Mouse (Mus musculus): ENCODE data around the gene Ppp1r12b. TPM values are rescaled to one million over a fixed set of nuclear protein-coding genes. Genes with fewer than 3 reads are reported as not detected.

Ppp1r12b gene
- polyA plus RNA-seq, 1 experiment from 2014 or later: 11.8 TPM

DNA sequence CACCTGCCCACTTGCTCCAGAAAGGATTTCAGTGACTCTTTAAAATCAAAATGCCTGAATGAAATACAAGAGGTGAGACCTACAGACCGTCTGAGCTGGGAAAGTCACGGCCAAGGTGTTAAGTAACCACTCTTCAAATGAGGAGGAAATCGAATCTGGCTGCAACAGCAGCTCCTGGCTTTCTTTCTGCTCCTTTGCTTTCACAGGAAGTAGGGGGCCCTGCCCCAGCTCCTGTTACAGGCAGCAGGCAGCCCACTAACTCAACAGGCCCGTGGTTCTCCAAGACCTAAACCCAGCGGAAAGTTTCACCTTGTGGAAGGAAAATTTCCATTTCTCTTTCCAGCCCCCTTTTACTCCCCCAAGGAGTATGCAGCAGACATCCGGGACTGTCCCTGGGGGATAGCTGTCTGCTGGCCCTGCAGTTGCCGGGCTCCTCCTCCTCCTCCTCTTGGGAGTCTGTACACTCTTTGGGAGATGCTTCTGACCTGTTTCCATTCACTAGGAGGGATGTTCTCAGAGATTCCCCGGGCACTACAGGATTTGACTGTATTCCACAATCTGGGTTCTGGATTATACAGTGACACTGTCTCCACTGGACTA, 36.4 kb upstream of the Ppp1r12b start:
- Histone ChIP-seq H3K4me1 (ENCODE audit: control insufficient read depth, insufficient read depth, low read length) (peaks cover 3% of the 10 kb centered on the region; the same call in 1 of the 2 replicates), H3K27me3 (replicated peaks; ENCODE audit: control insufficient read depth, insufficient read depth, low read length) (peaks cover 14% of the 10 kb centered on the region; the same call in 1 of the 2 replicates), H3K4me3 (ENCODE audit: low read depth, low read length) (no peak overlapping the region), H3K27ac (replicated peaks; ENCODE audit: low read depth, low read length) (no peak overlapping the region), H3K4me2 (ENCODE audit: low read depth, low read length) (no peak overlapping the region), H3K9me3 (ENCODE audit: control insufficient read depth, low read length) (no peaks in the 10 kb centered on the region), H3K9ac (ENCODE audit: low read depth, low read length) (no peak overlapping the region), H3K36me3 (ENCODE audit: control insufficient read depth, insufficient read depth, low read length) (no peaks in the 10 kb centered on the region)
- DNase-seq (ENCODE audit: low spot score): peak; percentile 42
- 24% methylated on average over 8 of the region's 8 CpGs for WGBS
- ATAC-seq (ENCODE audit: low read depth): no peak; the same call in 1 of the 2 replicates

DNA sequence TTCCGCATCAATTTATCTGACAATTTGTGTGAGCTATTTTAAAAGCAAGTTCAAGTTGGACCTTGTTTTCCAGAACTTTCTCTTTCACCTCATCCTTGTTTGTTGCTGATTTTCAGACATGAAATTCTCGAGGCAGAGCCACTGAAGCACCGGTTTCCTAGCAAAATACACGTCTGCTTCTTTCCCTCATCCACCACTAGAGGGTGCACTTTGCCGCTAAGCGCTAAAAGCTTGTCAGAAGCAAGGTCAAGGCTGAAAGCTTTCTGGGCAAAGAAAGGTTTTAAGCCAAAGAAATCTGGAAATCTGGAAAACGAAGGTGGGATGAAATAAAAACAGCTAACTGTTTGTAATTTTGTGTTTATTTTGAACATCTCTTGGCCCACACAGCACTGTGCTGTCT, 33.6 kb upstream of the Ppp1r12b start:
- DNase-seq (ENCODE audit: low spot score) (peak; percentile 92), ATAC-seq (ENCODE audit: low read depth) (no peak)
- 8% methylated on average over 7 of the region's 7 CpGs for WGBS
- peaks cover 3% of the 10 kb centered on the region; the same call in 1 of the 2 replicates for H3K4me1 ChIP-seq (ENCODE audit: control insufficient read depth, insufficient read depth, low read length)
- no peaks in the 10 kb centered on the region for H3K9me3 ChIP-seq (ENCODE audit: control insufficient read depth, low read length)
- no peak overlapping the region for H3K27ac ChIP-seq (replicated peaks; ENCODE audit: low read depth, low read length)
- no peak overlapping the region for H3K4me2 ChIP-seq (ENCODE audit: low read depth, low read length)
- no peak overlapping the region for H3K4me3 ChIP-seq (ENCODE audit: low read depth, low read length)
- peaks cover 14% of the 10 kb centered on the region; the same call in 1 of the 2 replicates for H3K27me3 ChIP-seq (replicated peaks; ENCODE audit: control insufficient read depth, insufficient read depth, low read length)
- no peak overlapping the region for H3K9ac ChIP-seq (ENCODE audit: low read depth, low read length)
- no peaks in the 10 kb centered on the region for H3K36me3 ChIP-seq (ENCODE audit: control insufficient read depth, insufficient read depth, low read length)

DNA sequence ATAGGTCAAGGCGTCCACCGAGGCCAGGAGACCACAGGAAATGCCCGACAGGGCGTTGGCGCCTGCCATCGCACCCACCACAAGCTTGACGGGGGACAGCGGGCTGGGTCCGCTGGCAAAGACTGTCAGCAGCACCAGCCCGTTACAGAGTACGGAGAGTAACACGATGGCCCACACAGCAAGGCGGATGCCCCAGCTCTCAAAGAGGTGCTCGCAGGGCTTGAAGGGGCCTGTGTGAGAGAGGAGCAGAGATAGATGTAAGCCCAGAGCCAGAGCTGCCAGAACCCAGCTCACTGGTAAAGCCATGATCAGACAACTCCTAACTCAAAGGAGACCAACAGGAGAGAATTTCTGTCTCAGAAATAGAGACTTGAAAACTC, 32.2 kb upstream of the Ppp1r12b start:
- H3K4me3 ChIP-seq (ENCODE audit: low read depth, low read length): peak overlapping the region; percentile 40
- peaks cover 3% of the 10 kb centered on the region; the same call in 1 of the 2 replicates for H3K4me1 ChIP-seq (ENCODE audit: control insufficient read depth, insufficient read depth, low read length)
- ATAC-seq (ENCODE audit: low read depth): peak; percentile 24; the same call in 1 of the 2 replicates
- no peaks in the 10 kb centered on the region for H3K9me3 ChIP-seq (ENCODE audit: control insufficient read depth, low read length)
- no peak for DNase-seq (ENCODE audit: low spot score)
- H3K27me3 ChIP-seq (replicated peaks; ENCODE audit: control insufficient read depth, insufficient read depth, low read length): peaks cover 14% of the 10 kb centered on the region; the same call in 1 of the 2 replicates
- H3K36me3 ChIP-seq (ENCODE audit: control insufficient read depth, insufficient read depth, low read length): no peaks in the 10 kb centered on the region
- H3K4me2 ChIP-seq (ENCODE audit: low read depth, low read length): peak overlapping the region; percentile 86
- H3K9ac ChIP-seq (ENCODE audit: low read depth, low read length): peak overlapping the region; percentile 59
- 12% methylated on average over 14 of the region's 14 CpGs for WGBS
- no peak overlapping the region for H3K27ac ChIP-seq (replicated peaks; ENCODE audit: low read depth, low read length)

DNA sequence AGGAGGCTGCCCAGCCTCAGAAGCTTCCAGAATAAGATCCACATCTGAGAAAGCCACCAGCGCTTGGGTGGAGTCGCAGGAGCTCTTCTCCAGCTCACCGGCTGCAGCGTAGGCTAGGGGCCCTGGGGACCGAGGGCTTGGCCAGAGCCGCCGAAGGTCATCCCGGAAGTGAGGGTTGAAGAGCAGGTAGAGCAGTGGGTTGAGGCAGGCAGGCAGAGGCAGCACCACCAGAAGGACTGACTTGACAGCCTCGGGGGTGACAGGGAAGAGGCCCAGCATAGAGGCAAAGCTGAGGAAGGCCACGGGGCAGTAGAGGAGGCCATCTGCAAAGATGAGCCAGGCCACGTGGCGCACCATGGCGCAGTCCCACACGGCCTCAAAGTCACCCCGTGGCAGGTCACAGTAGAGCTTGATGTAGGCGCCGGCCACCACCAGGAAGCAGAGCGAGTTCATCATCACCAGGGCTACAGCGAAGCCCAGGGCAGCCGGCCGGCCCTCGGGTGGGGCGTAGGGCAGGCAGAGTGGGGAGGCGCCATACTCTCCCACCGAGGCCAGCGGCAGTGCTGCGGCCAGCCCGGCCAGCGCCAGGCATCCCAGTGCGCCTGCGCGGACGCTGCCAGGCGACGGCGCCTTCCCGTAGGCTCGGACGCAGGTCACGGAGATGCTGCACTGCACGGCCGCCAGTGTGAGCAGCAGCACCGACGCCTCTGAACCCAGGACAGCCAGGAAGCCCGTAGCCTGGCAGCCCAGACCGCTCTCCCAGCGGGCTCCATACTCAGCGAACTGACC, 31.6 kb upstream of the Ppp1r12b start:
- H3K4me1 ChIP-seq (ENCODE audit: control insufficient read depth, insufficient read depth, low read length): peaks cover 3% of the 10 kb centered on the region; the same call in 1 of the 2 replicates
- WGBS: 48% methylated on average over 28 of the region's 48 CpGs
- DNase-seq (ENCODE audit: low spot score): peak; percentile 50
- peak overlapping the region; percentile 59 for H3K9ac ChIP-seq (ENCODE audit: low read depth, low read length)
- H3K4me3 ChIP-seq (ENCODE audit: low read depth, low read length): peak overlapping the region; percentile 40
- peak; percentile 53 for ATAC-seq (ENCODE audit: low read depth)
- H3K27me3 ChIP-seq (replicated peaks; ENCODE audit: control insufficient read depth, insufficient read depth, low read length): peaks cover 14% of the 10 kb centered on the region; the same call in 1 of the 2 replicates
- no peaks in the 10 kb centered on the region for H3K9me3 ChIP-seq (ENCODE audit: control insufficient read depth, low read length)
- H3K36me3 ChIP-seq (ENCODE audit: control insufficient read depth, insufficient read depth, low read length): no peaks in the 10 kb centered on the region
- peak overlapping the region; percentile 86 for H3K4me2 ChIP-seq (ENCODE audit: low read depth, low read length)
- H3K27ac ChIP-seq (replicated peaks; ENCODE audit: low read depth, low read length): no peak overlapping the region

DNA sequence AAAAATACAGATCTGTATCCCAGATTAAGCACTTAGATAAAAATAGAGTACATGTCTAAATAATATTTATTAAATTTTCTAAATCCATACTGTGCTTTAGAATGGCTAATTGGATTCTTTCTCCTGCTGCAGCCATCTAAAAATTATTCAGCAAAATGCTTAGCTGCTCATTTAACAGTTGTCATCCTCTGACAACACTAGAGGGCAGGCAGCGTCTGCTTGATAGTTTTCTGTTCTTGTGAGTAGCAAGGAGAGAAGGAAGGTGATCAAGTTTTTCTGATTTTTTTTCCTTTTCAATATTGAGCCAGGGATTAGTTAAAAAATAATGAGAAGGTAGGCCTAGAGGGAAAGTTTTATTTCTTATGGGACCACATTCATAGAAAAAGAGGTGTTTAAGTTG, 17.2 kb upstream of the Ppp1r12b start:
- no peaks in the 10 kb centered on the region for H3K27me3 ChIP-seq (replicated peaks; ENCODE audit: control insufficient read depth, insufficient read depth, low read length)
- 63% methylated on average over 1 of the region's 1 CpGs for WGBS
- H3K9me3 ChIP-seq (ENCODE audit: control insufficient read depth, low read length): no peaks in the 10 kb centered on the region
- H3K4me2 ChIP-seq (ENCODE audit: low read depth, low read length): no peak overlapping the region
- no peak overlapping the region for H3K9ac ChIP-seq (ENCODE audit: low read depth, low read length)
- DNase-seq (ENCODE audit: low spot score): no peak
- H3K27ac ChIP-seq (replicated peaks; ENCODE audit: low read depth, low read length): no peak overlapping the region
- no peak for ATAC-seq (ENCODE audit: low read depth)
- peaks cover 31% of the 10 kb centered on the region; the same call in 1 of the 2 replicates for H3K36me3 ChIP-seq (ENCODE audit: control insufficient read depth, insufficient read depth, low read length)
- no peaks in the 10 kb centered on the region for H3K4me1 ChIP-seq (ENCODE audit: control insufficient read depth, insufficient read depth, low read length)
- H3K4me3 ChIP-seq (ENCODE audit: low read depth, low read length): no peak overlapping the region

DNA sequence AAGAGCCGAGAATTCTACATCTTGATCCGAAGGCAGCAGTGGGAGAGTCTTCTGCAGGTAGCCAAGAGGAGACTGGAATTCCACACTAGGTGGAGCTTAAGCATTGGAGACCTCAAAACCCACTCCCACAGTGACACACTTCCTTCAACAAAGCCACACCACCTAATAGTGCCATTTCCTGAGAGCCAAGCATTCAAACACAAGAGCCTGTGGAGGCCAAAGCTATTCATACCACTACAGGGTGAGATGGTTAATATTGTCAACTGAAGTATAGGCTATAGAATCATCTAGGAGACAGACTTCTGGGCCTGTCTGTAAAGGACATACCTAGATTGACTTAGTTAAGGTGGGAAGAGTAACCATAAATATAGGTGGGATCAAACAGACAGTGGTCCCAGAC, 9.7 kb upstream of the Ppp1r12b start:
- Histone ChIP-seq H3K27me3 (replicated peaks; ENCODE audit: control insufficient read depth, insufficient read depth, low read length) (no peaks in the 10 kb centered on the region), H3K36me3 (ENCODE audit: control insufficient read depth, insufficient read depth, low read length) (peaks cover 26% of the 10 kb centered on the region; the same call in 1 of the 2 replicates), H3K9me3 (ENCODE audit: control insufficient read depth, low read length) (no peaks in the 10 kb centered on the region), H3K27ac (replicated peaks; ENCODE audit: low read depth, low read length) (no peak overlapping the region), H3K9ac (ENCODE audit: low read depth, low read length) (no peak overlapping the region), H3K4me1 (ENCODE audit: control insufficient read depth, insufficient read depth, low read length) (0 out of 2 replicates have a peak, but pooled peaks cover 7% of the 10 kb centered on the region), H3K4me2 (ENCODE audit: low read depth, low read length) (no peak overlapping the region), H3K4me3 (ENCODE audit: low read depth, low read length) (no peak overlapping the region)
- no peak for DNase-seq (ENCODE audit: low spot score)
- no peak for ATAC-seq (ENCODE audit: low read depth)
- 95% methylated on average over 2 of the region's 2 CpGs for WGBS

DNA sequence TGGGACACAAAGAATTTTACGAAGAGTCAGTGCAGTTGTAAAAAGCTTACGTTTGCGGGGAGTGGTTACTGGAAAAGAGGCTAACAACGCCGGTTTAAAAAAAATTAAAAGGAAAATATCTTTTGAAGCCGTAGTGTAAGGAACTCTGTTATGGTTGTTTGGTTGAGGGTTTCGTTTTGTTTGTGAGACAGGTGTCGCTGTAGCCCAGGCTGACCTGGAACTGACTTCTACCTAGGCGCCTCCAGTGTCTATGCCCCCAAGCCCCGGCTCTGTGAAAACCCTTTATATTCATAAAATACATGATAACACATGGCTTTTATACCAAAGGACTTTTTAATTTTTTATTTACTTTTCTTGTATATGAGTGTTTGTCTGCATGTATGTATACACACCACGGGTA, 7.1 kb upstream of the Ppp1r12b start:
- Histone ChIP-seq H3K4me2 (ENCODE audit: low read depth, low read length) (peak overlapping the region; percentile 85), H3K9ac (ENCODE audit: low read depth, low read length) (peak overlapping the region; percentile 70), H3K4me1 (ENCODE audit: control insufficient read depth, insufficient read depth, low read length) (0 out of 2 replicates have a peak, but pooled peaks cover 7% of the 10 kb centered on the region), H3K36me3 (ENCODE audit: control insufficient read depth, insufficient read depth, low read length) (0 out of 2 replicates have a peak, but pooled peaks cover 2% of the 10 kb centered on the region), H3K27ac (replicated peaks; ENCODE audit: low read depth, low read length) (no peak overlapping the region; the same call in 1 of the 2 replicates), H3K27me3 (replicated peaks; ENCODE audit: control insufficient read depth, insufficient read depth, low read length) (no peaks in the 10 kb centered on the region), H3K9me3 (ENCODE audit: control insufficient read depth, low read length) (no peaks in the 10 kb centered on the region), H3K4me3 (ENCODE audit: low read depth, low read length) (peak overlapping the region; percentile 75)
- WGBS: 3% methylated on average over 11 of the region's 11 CpGs
- DNase-seq (ENCODE audit: low spot score) (no peak), ATAC-seq (ENCODE audit: low read depth) (peak; percentile 45)

DNA sequence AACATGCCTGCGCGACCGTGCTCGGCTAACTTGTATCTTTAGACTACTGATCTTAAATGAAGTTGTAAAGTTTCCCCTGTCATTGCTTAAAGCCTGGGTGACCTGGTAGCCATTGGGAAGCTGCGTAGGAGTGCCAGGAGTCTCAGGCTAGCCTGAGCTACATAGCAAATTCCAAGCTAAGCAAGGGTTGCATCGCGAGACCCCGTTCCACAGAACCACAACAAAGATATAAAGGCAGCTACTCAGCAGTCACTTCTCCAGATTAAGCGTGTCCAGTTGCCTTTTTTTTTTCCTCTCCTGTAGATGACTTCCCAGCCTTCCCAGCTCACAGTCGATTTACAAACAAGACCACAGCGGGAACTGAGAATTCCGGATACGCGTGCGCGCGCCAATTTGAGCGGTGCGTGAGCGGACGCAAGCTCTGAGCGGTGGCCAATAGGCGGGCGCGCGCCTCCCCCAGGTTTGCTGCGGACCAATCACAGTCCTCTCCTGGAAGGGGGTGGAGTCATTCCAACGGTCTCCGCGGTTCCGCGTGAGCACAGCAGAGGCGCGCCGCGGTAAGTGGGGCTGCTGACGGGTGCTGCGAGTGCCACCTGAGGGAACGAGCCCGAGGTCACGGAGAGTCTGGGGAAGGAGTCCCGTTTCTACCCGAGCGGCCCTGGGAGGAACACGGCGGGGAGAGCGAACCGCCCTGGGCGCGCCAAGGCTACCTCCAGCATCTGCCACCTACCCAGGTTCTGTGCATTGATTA, 6.5 kb upstream of the Ppp1r12b start, which contains the start of gene Ube2t:
TSS of gene Ube2t (plus strand) at position 513 of the 751 bp plus-strand sequence.
- Histone ChIP-seq H3K9ac (ENCODE audit: low read depth, low read length) (peak within 1 kb of the TSS; percentile 70), H3K9me3 (ENCODE audit: control insufficient read depth, low read length) (no peaks in the 10 kb centered on the region), H3K4me3 (ENCODE audit: low read depth, low read length) (peak within 1 kb of the TSS; percentile 75), H3K4me1 (ENCODE audit: control insufficient read depth, insufficient read depth, low read length) (0 out of 2 replicates have a peak, but pooled peaks cover 7% of the 10 kb centered on the region), H3K27ac (replicated peaks; ENCODE audit: low read depth, low read length) (no peak within 1 kb of the TSS; the same call in 1 of the 2 replicates), H3K36me3 (ENCODE audit: control insufficient read depth, insufficient read depth, low read length) (no peaks in the 10 kb centered on the region), H3K4me2 (ENCODE audit: low read depth, low read length) (peak within 1 kb of the TSS; percentile 85), H3K27me3 (replicated peaks; ENCODE audit: control insufficient read depth, insufficient read depth, low read length) (no peaks in the 10 kb centered on the region)
- 2% methylated on average over 50 of the region's 50 CpGs for WGBS
- peak; percentile 100 for ATAC-seq (ENCODE audit: low read depth)
- peak; percentile 98 for DNase-seq (ENCODE audit: low spot score)
